Mouse (Mus musculus): ENCODE results near the gene Ahr. TPM values are rescaled to one million over a fixed set of nuclear protein-coding genes. Genes with fewer than 3 reads are reported as not detected.

Ahr gene
- polyA plus RNA-seq (2014; fragmentation: Nextera tagmentation; extraction: Ambion mirVana), result 1.5 and 2.2 TPM in 2 replicates

GRCm38 (mm10) chr12:35534754-35535236 is at the start of gene Ahr:
Gene Ahr (minus strand): TSS chr12:35535038.
- Histone ChIP-seq H3K4me2 (ENCODE audit: low read depth, severe bottlenecking) (peak within 1 kb of the TSS; percentile 100), H3K27me3 (ENCODE audit: control insufficient read depth, insufficient read depth, low read length) (peaks cover 4% of the 10 kb centered on the region; the same call in 1 of the 2 replicates), H3K4me3 (ENCODE audit: low read depth, low read length) (peak within 1 kb of the TSS; percentile 63), H3K9me3 (ENCODE audit: control insufficient read depth, low read length) (no peaks in the 10 kb centered on the region), H3K36me3 (ENCODE audit: control insufficient read depth, insufficient read depth, low read length) (no peaks in the 10 kb centered on the region), H3K27ac (replicated peaks; ENCODE audit: low read depth, low read length) (no peak within 1 kb of the TSS), H3K9ac (ENCODE audit: low read length) (peak within 1 kb of the TSS; percentile 51), H3K4me1 (ENCODE audit: control insufficient read depth, insufficient read depth, low read length) (no peaks in the 10 kb centered on the region)
- DNase-seq (ENCODE audit: low spot score) (peak; percentile 90), ATAC-seq (ENCODE audit: insufficient number of reproducible peaks, low FRiP score, low TSS enrichment, low read depth) (peak; percentile 95)
- WGBS, result 1% methylated on average over 36 of the region's 52 CpGs

- Histone ChIP-seq H3K9ac (ENCODE audit: low read length) (no peak overlapping the region), H3K4me1 (ENCODE audit: control insufficient read depth, insufficient read depth, low read length) (no peaks in the 10 kb centered on the region), H3K4me3 (ENCODE audit: low read depth, low read length) (no peak overlapping the region), H3K27ac (replicated peaks; ENCODE audit: low read depth, low read length) (no peak overlapping the region), H3K9me3 (ENCODE audit: control insufficient read depth, low read length) (no peaks in the 10 kb centered on the region), H3K4me2 (ENCODE audit: low read depth, severe bottlenecking) (no peak overlapping the region), H3K27me3 (ENCODE audit: control insufficient read depth, insufficient read depth, low read length) (no peaks in the 10 kb centered on the region), H3K36me3 (ENCODE audit: control insufficient read depth, insufficient read depth, low read length) (no peaks in the 10 kb centered on the region)
- 88% methylated on average over 4 of the region's 4 CpGs for WGBS
- no peak for ATAC-seq (ENCODE audit: insufficient number of reproducible peaks, low FRiP score, low TSS enrichment, low read depth)
- no peak for DNase-seq (ENCODE audit: low spot score)
Measured at GRCm38 (mm10) chr12:35578826-35579225, 44.0 kb upstream of the Ahr start.

GRCm38 (mm10) chr12:35576107-35576506 is 41.3 kb upstream of the Ahr start:
- DNase-seq (ENCODE audit: low spot score), result no peak
- ATAC-seq (ENCODE audit: insufficient number of reproducible peaks, low FRiP score, low TSS enrichment, low read depth), result no peak
- H3K9me3 ChIP-seq (ENCODE audit: control insufficient read depth, low read length), result no peaks in the 10 kb centered on the region
- no peak overlapping the region for H3K4me3 ChIP-seq (ENCODE audit: low read depth, low read length)
- no peak overlapping the region for H3K9ac ChIP-seq (ENCODE audit: low read length)
- no peak overlapping the region for H3K4me2 ChIP-seq (ENCODE audit: low read depth, severe bottlenecking)
- no peak overlapping the region for H3K27ac ChIP-seq (replicated peaks; ENCODE audit: low read depth, low read length)
- no peaks in the 10 kb centered on the region for H3K27me3 ChIP-seq (ENCODE audit: control insufficient read depth, insufficient read depth, low read length)
- no peaks in the 10 kb centered on the region for H3K4me1 ChIP-seq (ENCODE audit: control insufficient read depth, insufficient read depth, low read length)
- H3K36me3 ChIP-seq (ENCODE audit: control insufficient read depth, insufficient read depth, low read length), result no peaks in the 10 kb centered on the region
- 88% methylated on average over 4 of the region's 4 CpGs for WGBS

GRCm38 (mm10) chr12:35573713-35574112 is 38.9 kb upstream of the Ahr start:
- WGBS, result 82% methylated on average over 2 of the region's 2 CpGs
- no peak overlapping the region for H3K4me3 ChIP-seq (ENCODE audit: low read depth, low read length)
- no peaks in the 10 kb centered on the region for H3K4me1 ChIP-seq (ENCODE audit: control insufficient read depth, insufficient read depth, low read length)
- DNase-seq (ENCODE audit: low spot score) (no peak), ATAC-seq (ENCODE audit: insufficient number of reproducible peaks, low FRiP score, low TSS enrichment, low read depth) (no peak)
- H3K36me3 ChIP-seq (ENCODE audit: control insufficient read depth, insufficient read depth, low read length), result no peaks in the 10 kb centered on the region
- H3K27ac ChIP-seq (replicated peaks; ENCODE audit: low read depth, low read length), result no peak overlapping the region
- H3K4me2 ChIP-seq (ENCODE audit: low read depth, severe bottlenecking), result no peak overlapping the region
- no peaks in the 10 kb centered on the region for H3K27me3 ChIP-seq (ENCODE audit: control insufficient read depth, insufficient read depth, low read length)
- no peak overlapping the region for H3K9ac ChIP-seq (ENCODE audit: low read length)
- no peaks in the 10 kb centered on the region for H3K9me3 ChIP-seq (ENCODE audit: control insufficient read depth, low read length)

GRCm38 (mm10) chr12:35562826-35563225 is 28.0 kb upstream of the Ahr start:
- no peaks in the 10 kb centered on the region for H3K9me3 ChIP-seq (ENCODE audit: control insufficient read depth, low read length)
- H3K4me1 ChIP-seq (ENCODE audit: control insufficient read depth, insufficient read depth, low read length), result no peaks in the 10 kb centered on the region
- H3K4me3 ChIP-seq (ENCODE audit: low read depth, low read length), result no peak overlapping the region
- DNase-seq (ENCODE audit: low spot score) (no peak), ATAC-seq (ENCODE audit: insufficient number of reproducible peaks, low FRiP score, low TSS enrichment, low read depth) (no peak)
- H3K4me2 ChIP-seq (ENCODE audit: low read depth, severe bottlenecking), result no peak overlapping the region
- H3K27me3 ChIP-seq (ENCODE audit: control insufficient read depth, insufficient read depth, low read length), result no peaks in the 10 kb centered on the region
- H3K9ac ChIP-seq (ENCODE audit: low read length), result no peak overlapping the region
- no peak overlapping the region for H3K27ac ChIP-seq (replicated peaks; ENCODE audit: low read depth, low read length)
- 87% methylated on average over 3 of the region's 3 CpGs for WGBS
- H3K36me3 ChIP-seq (ENCODE audit: control insufficient read depth, insufficient read depth, low read length), result no peaks in the 10 kb centered on the region

GRCm38 (mm10) chr12:35558868-35559267 is 24.0 kb upstream of the Ahr start:
- H3K9me3 ChIP-seq (ENCODE audit: control insufficient read depth, low read length), result no peaks in the 10 kb centered on the region
- no peak overlapping the region for H3K4me3 ChIP-seq (ENCODE audit: low read depth, low read length)
- no peak overlapping the region for H3K4me2 ChIP-seq (ENCODE audit: low read depth, severe bottlenecking)
- ATAC-seq (ENCODE audit: insufficient number of reproducible peaks, low FRiP score, low TSS enrichment, low read depth) (no peak), DNase-seq (ENCODE audit: low spot score) (no peak)
- H3K9ac ChIP-seq (ENCODE audit: low read length), result no peak overlapping the region
- 82% methylated on average over 2 of the region's 2 CpGs for WGBS
- H3K27me3 ChIP-seq (ENCODE audit: control insufficient read depth, insufficient read depth, low read length), result no peaks in the 10 kb centered on the region
- H3K4me1 ChIP-seq (ENCODE audit: control insufficient read depth, insufficient read depth, low read length), result no peaks in the 10 kb centered on the region
- H3K27ac ChIP-seq (replicated peaks; ENCODE audit: low read depth, low read length), result no peak overlapping the region
- H3K36me3 ChIP-seq (ENCODE audit: control insufficient read depth, insufficient read depth, low read length), result no peaks in the 10 kb centered on the region

- Histone ChIP-seq H3K27me3 (ENCODE audit: control insufficient read depth, insufficient read depth, low read length) (no peaks in the 10 kb centered on the region), H3K4me3 (ENCODE audit: low read depth, low read length) (no peak overlapping the region), H3K4me2 (ENCODE audit: low read depth, severe bottlenecking) (no peak overlapping the region), H3K36me3 (ENCODE audit: control insufficient read depth, insufficient read depth, low read length) (no peaks in the 10 kb centered on the region), H3K27ac (replicated peaks; ENCODE audit: low read depth, low read length) (no peak overlapping the region), H3K4me1 (ENCODE audit: control insufficient read depth, insufficient read depth, low read length) (no peaks in the 10 kb centered on the region), H3K9ac (ENCODE audit: low read length) (no peak overlapping the region), H3K9me3 (ENCODE audit: control insufficient read depth, low read length) (no peaks in the 10 kb centered on the region)
- 84% methylated on average over 6 of the region's 6 CpGs for WGBS
- ATAC-seq (ENCODE audit: insufficient number of reproducible peaks, low FRiP score, low TSS enrichment, low read depth) (no peak), DNase-seq (ENCODE audit: low spot score) (no peak)
Measured at GRCm38 (mm10) chr12:35555925-35556324, 21.1 kb upstream of the Ahr start.

- H3K27me3 ChIP-seq (ENCODE audit: control insufficient read depth, insufficient read depth, low read length), result no peaks in the 10 kb centered on the region
- DNase-seq (ENCODE audit: low spot score), result no peak
Measured at GRCm38 (mm10) chr12:35554309-35554708, 19.5 kb upstream of the Ahr start.

GRCm38 (mm10) chr12:35553174-35553573 is 18.3 kb upstream of the Ahr start:
- no peak for ATAC-seq (ENCODE audit: insufficient number of reproducible peaks, low FRiP score, low TSS enrichment, low read depth)
- Histone ChIP-seq H3K4me3 (ENCODE audit: low read depth, low read length) (no peak overlapping the region), H3K27ac (replicated peaks; ENCODE audit: low read depth, low read length) (no peak overlapping the region), H3K4me2 (ENCODE audit: low read depth, severe bottlenecking) (no peak overlapping the region), H3K36me3 (ENCODE audit: control insufficient read depth, insufficient read depth, low read length) (no peaks in the 10 kb centered on the region), H3K9me3 (ENCODE audit: control insufficient read depth, low read length) (no peaks in the 10 kb centered on the region), H3K9ac (ENCODE audit: low read length) (no peak overlapping the region), H3K27me3 (ENCODE audit: control insufficient read depth, insufficient read depth, low read length) (no peaks in the 10 kb centered on the region), H3K4me1 (ENCODE audit: control insufficient read depth, insufficient read depth, low read length) (no peaks in the 10 kb centered on the region)
- no peak for DNase-seq (ENCODE audit: low spot score)
- whole genome bisulfite sequencing, result 83% methylated on average over 3 of the region's 3 CpGs

More at GRCm38 (mm10) chr12:35554309-35554708, 19.5 kb upstream of the Ahr start:
- Histone ChIP-seq H3K9ac (ENCODE audit: low read length) (no peak overlapping the region), H3K4me3 (ENCODE audit: low read depth, low read length) (no peak overlapping the region), H3K4me2 (ENCODE audit: low read depth, severe bottlenecking) (no peak overlapping the region), H3K4me1 (ENCODE audit: control insufficient read depth, insufficient read depth, low read length) (no peaks in the 10 kb centered on the region), H3K27ac (replicated peaks; ENCODE audit: low read depth, low read length) (no peak overlapping the region), H3K9me3 (ENCODE audit: control insufficient read depth, low read length) (no peaks in the 10 kb centered on the region), H3K36me3 (ENCODE audit: control insufficient read depth, insufficient read depth, low read length) (no peaks in the 10 kb centered on the region)
- no peak for ATAC-seq (ENCODE audit: insufficient number of reproducible peaks, low FRiP score, low TSS enrichment, low read depth)
- WGBS, result 84% methylated on average over 4 of the region's 4 CpGs

Measured in limb, embryonic 11.5 days (tissue).